In the genomic region with DNA sequence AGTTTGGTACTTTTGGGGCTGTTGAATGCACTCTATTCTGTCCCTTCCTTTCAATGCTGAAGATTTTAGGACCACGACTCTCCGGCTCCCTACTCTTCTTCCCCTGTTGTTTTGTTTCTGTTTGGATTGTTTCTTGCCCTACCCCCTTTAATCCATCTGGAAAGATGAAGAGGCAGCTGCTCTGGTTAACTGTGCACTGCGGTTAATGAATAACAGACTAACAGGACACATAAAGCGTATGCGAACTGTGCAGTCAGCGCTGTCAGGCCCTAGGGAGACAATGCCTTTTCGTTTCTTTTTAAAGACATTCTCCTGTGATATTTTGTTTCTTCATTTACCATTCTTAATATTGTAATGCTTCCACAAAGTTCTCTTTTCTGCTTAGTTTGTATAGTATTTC, we compare ENCODE assay signal across 15 mouse cellular contexts. TPM values are rescaled to one million over a fixed set of nuclear protein-coding genes. Genes with fewer than 3 reads are reported as not detected.
A peak's percentile ranks its signal among the peaks of the same experiment; 100 is the strongest.
DNase-seq lines count a peak whose midpoint lies in the region; ATAC-seq and TF ChIP-seq lines count a peak whose summit lies in the region.
"Had no signal": no experiment of that assay in that cellular context is flagged by ENCODE, and none has a peak within 500 bp of the region (broad histone marks: within the 10 kb centered on the region; RNA-seq: fewer than 3 reads in every experiment).

No protein-coding gene starts in this region.

- 64% methylated on average over 7 of the region's 7 CpGs for WGBS in forebrain, embryonic 14.5 days
- WGBS in forebrain, postnatal 0 days = 46% methylated on average over 7 of the region's 7 CpGs
- WGBS in embryonic facial prominence, embryonic 15.5 days = 29% methylated on average over 7 of the region's 7 CpGs
- 77% methylated on average over 7 of the region's 7 CpGs for WGBS in liver, postnatal 0 days (ENCODE audit: insufficient replicate concordance)
- WGBS in forebrain, embryonic 13.5 days = 57% methylated on average over 7 of the region's 7 CpGs

- H3K27ac ChIP-seq in forebrain, embryonic 14.5 days (ENCODE audit: low read depth, low read length) = no peak overlapping the region
- H3K27ac ChIP-seq in forebrain, postnatal 0 days (ENCODE audit: low read depth, low read length) = no peak overlapping the region
- no peak overlapping the region for H3K27ac ChIP-seq in embryonic facial prominence, embryonic 15.5 days (replicated peaks)
- H3K27ac ChIP-seq in liver, postnatal 0 days (ENCODE audit: low read depth) = no peak overlapping the region
- no peak overlapping the region for H3K27ac ChIP-seq in forebrain, embryonic 13.5 days
- H3K27ac ChIP-seq: hindbrain, embryonic 10.5 days; left cerebral cortex, adult 2 months had no signal

- no peak for TF ChIP-seq CTCF in forebrain, postnatal 0 days (IDR thresholded peaks at IDR 0.05; ENCODE audit: low read depth)
- TF ChIP-seq CTCF in liver, postnatal 0 days (IDR thresholded peaks at IDR 0.05; ENCODE audit: low read depth) = no peak

- 0 out of 2 replicates have a peak, but pooled peaks cover 4% of the 10 kb centered on the region for H3K4me1 ChIP-seq in forebrain, embryonic 14.5 days (ENCODE audit: control insufficient read depth, insufficient read depth, low read length)
- no peaks in the 10 kb centered on the region for H3K4me1 ChIP-seq in forebrain, postnatal 0 days (ENCODE audit: insufficient read depth)
- peaks cover 10% of the 10 kb centered on the region; the same call in 1 of the 2 replicates for H3K4me1 ChIP-seq in embryonic facial prominence, embryonic 15.5 days
- H3K4me1 ChIP-seq in liver, postnatal 0 days (ENCODE audit: insufficient read depth) = no peaks in the 10 kb centered on the region
- 0 out of 2 replicates have a peak, but pooled peaks cover 2% of the 10 kb centered on the region for H3K4me1 ChIP-seq in forebrain, embryonic 13.5 days

- no peaks in the 10 kb centered on the region for H3K27me3 ChIP-seq in forebrain, embryonic 14.5 days (replicated peaks; ENCODE audit: control insufficient read depth, insufficient read depth, low read length)
- no peaks in the 10 kb centered on the region for H3K27me3 ChIP-seq in forebrain, postnatal 0 days (ENCODE audit: insufficient read depth, low read length)
- H3K27me3 ChIP-seq in embryonic facial prominence, embryonic 15.5 days = no peaks in the 10 kb centered on the region
- H3K27me3 ChIP-seq in liver, postnatal 0 days (ENCODE audit: insufficient read depth, low read length) = no peaks in the 10 kb centered on the region
- H3K27me3 ChIP-seq in forebrain, embryonic 13.5 days = no peaks in the 10 kb centered on the region
- H3K27me3 ChIP-seq: heart, embryonic 12.5 days had no signal

- no peak overlapping the region for H3K9ac ChIP-seq in forebrain, embryonic 14.5 days (ENCODE audit: low read length)
- H3K9ac ChIP-seq in forebrain, postnatal 0 days = no peak overlapping the region
- no peak overlapping the region for H3K9ac ChIP-seq in embryonic facial prominence, embryonic 15.5 days
- H3K9ac ChIP-seq in liver, postnatal 0 days (replicated peaks) = no peak overlapping the region
- H3K9ac ChIP-seq in forebrain, embryonic 13.5 days = no peak overlapping the region
- H3K9ac ChIP-seq: heart, embryonic 12.5 days had no signal

- DNase-seq in forebrain, embryonic 14.5 days (ENCODE audit: low spot score) = peak; percentile 43
- DNase-seq in forebrain, postnatal 0 days = no peak
- peak; percentile 50 for DNase-seq in kidney, postnatal 14 days
- DNase-seq in liver, postnatal 0 days = no peak
- no peak for DNase-seq in layer of hippocampus, postnatal 10 days (ENCODE audit: low spot score in 2 of 2)
- DNase-seq: adrenal gland, postnatal 25 days; cerebellum, adult 8-10 months; gastrocnemius, postnatal 14 days; right cerebral cortex, postnatal 25 days had no signal

- H3K4me2 ChIP-seq in forebrain, embryonic 14.5 days (ENCODE audit: low read length) = no peak overlapping the region
- H3K4me2 ChIP-seq in forebrain, postnatal 0 days (ENCODE audit: low read depth) = no peak overlapping the region
- 0 out of 2 replicates have a peak overlapping the region, but pooled peaks have one; percentile 8 for H3K4me2 ChIP-seq in embryonic facial prominence, embryonic 15.5 days (replicated peaks)
- H3K4me2 ChIP-seq in liver, postnatal 0 days (ENCODE audit: low read depth, low read length) = peak overlapping the region; percentile 43
- no peak overlapping the region for H3K4me2 ChIP-seq in forebrain, embryonic 13.5 days
- H3K4me2 ChIP-seq: heart, embryonic 12.5 days had no signal

- H3K4me3 ChIP-seq in forebrain, embryonic 14.5 days (ENCODE audit: low read depth, low read length) = no peak overlapping the region
- no peak overlapping the region for H3K4me3 ChIP-seq in forebrain, postnatal 0 days (ENCODE audit: low read depth, low read length)
- H3K4me3 ChIP-seq in embryonic facial prominence, embryonic 15.5 days (replicated peaks) = no peak overlapping the region
- H3K4me3 ChIP-seq in liver, postnatal 0 days (ENCODE audit: low read depth, low read length) = peak overlapping the region; percentile 2; the same call in 1 of the 2 replicates
- no peak overlapping the region for H3K4me3 ChIP-seq in forebrain, embryonic 13.5 days
- H3K4me3 ChIP-seq: heart, embryonic 12.5 days; hindbrain, embryonic 10.5 days; left cerebral cortex, adult 2 months had no signal

- no peaks in the 10 kb centered on the region for H3K9me3 ChIP-seq in forebrain, embryonic 14.5 days (replicated peaks; ENCODE audit: control insufficient read depth, low read length)
- no peaks in the 10 kb centered on the region for H3K9me3 ChIP-seq in forebrain, postnatal 0 days (ENCODE audit: low read length)
- H3K9me3 ChIP-seq in embryonic facial prominence, embryonic 15.5 days (replicated peaks) = no peaks in the 10 kb centered on the region
- 0 out of 2 replicates have a peak, but pooled peaks cover 3% of the 10 kb centered on the region for H3K9me3 ChIP-seq in liver, postnatal 0 days (ENCODE audit: low read length)
- no peaks in the 10 kb centered on the region for H3K9me3 ChIP-seq in forebrain, embryonic 13.5 days (replicated peaks)
- H3K9me3 ChIP-seq: hindbrain, embryonic 10.5 days had no signal

- TF ChIP-seq EP300 in liver, postnatal 0 days (IDR thresholded peaks at IDR 0.05; ENCODE audit: low read depth) = no peak

- no peaks in the 10 kb centered on the region for H3K36me3 ChIP-seq in forebrain, embryonic 14.5 days (ENCODE audit: control insufficient read depth, insufficient read depth, low read length)
- no peaks in the 10 kb centered on the region for H3K36me3 ChIP-seq in forebrain, postnatal 0 days (ENCODE audit: insufficient read depth)
- no peaks in the 10 kb centered on the region; the same call in 1 of the 2 replicates for H3K36me3 ChIP-seq in embryonic facial prominence, embryonic 15.5 days
- H3K36me3 ChIP-seq in liver, postnatal 0 days (replicated peaks; ENCODE audit: insufficient read depth, low read length) = no peaks in the 10 kb centered on the region
- peaks cover 8% of the 10 kb centered on the region; the same call in 1 of the 2 replicates for H3K36me3 ChIP-seq in forebrain, embryonic 13.5 days (ENCODE audit: poor library complexity, severe bottlenecking)

- ATAC-seq in forebrain, embryonic 14.5 days = no peak
- ATAC-seq in forebrain, postnatal 0 days = no peak
- no peak for ATAC-seq in embryonic facial prominence, embryonic 15.5 days (ENCODE audit: insufficient number of reproducible peaks, low FRiP score, low TSS enrichment, low read depth)
- peak; percentile 71 for ATAC-seq in liver, postnatal 0 days
- ATAC-seq in forebrain, embryonic 13.5 days = no peak
- ATAC-seq in megakaryocyte-erythroid progenitor cell, adult 5-6 weeks (replicated peaks; ENCODE audit: low FRiP score, low TSS enrichment, poor library complexity, severe bottlenecking) = no peak

RNA-seq across cellular contexts. Expression of a gene that starts 58.7 kb away (rescaled TPM):
- 48.1 and 58.3 TPM in 2 replicates for polyA plus RNA-seq in forebrain, embryonic 14.5 days (2014; fragmentation: Nextera tagmentation; extraction: Ambion mirVana)
- total RNA-seq in forebrain, postnatal 0 days (2014; rRNA removed) = 57.2 and 64.7 TPM in 2 replicates
- polyA plus RNA-seq in forebrain, postnatal 0 days (2015; fragmentation: Nextera tagmentation; extraction: Ambion mirVana) = 35.6 and 46.9 TPM in 2 replicates
- polyA plus RNA-seq in embryonic facial prominence, embryonic 15.5 days (2015; fragmentation: Nextera tagmentation; extraction: Ambion mirVana) = 45.6 and 48.4 TPM in 2 replicates
- 20.3 and 21.3 TPM in 2 replicates for polyA plus RNA-seq in liver, postnatal 0 days (2015; fragmentation: Nextera tagmentation; extraction: Ambion mirVana)
- total RNA-seq in layer of hippocampus, postnatal 10 days (2021) = 10 to 100 TPM; 79.1 to 87.1 TPM
- 51.4 and 54.9 TPM in 2 replicates for polyA plus RNA-seq in forebrain, embryonic 13.5 days (2015; fragmentation: Nextera tagmentation; extraction: Ambion mirVana)
- total RNA-seq in megakaryocyte-erythroid progenitor cell, adult 5-6 weeks (2014; fragmentation: Nextera tagmentation) = 32.8 and 43.0 TPM in 2 replicates
- total RNA-seq in megakaryocyte-erythroid progenitor cell, adult 5-6 weeks (2017) = 14.2 and 28.2 TPM in 2 replicates

Comparison
In these comparisons a context has a peak if more than half of its experiments do, and no peak if none do; other contexts are left out.
1. DNase-seq: peak in forebrain, embryonic 14.5 days (single experiment) and kidney, postnatal 14 days (single experiment); none in forebrain, postnatal 0 days (single experiment), liver, postnatal 0 days (single experiment) and layer of hippocampus, postnatal 10 days (0 of 2).
2. H3K4me2 ChIP-seq: peak in embryonic facial prominence, embryonic 15.5 days (single experiment) and liver, postnatal 0 days (single experiment); none in forebrain, embryonic 14.5 days (single experiment), forebrain, postnatal 0 days (single experiment) and forebrain, embryonic 13.5 days (single experiment).